Mouse (Mus musculus) MEL (cell line): ENCODE data around the gene Ppfibp2.

ENCODE experiments used
- CTCF ChIP-seq, 3 experiments: IDR thresholded peaks in 2 of 3; conservative IDR thresholded peaks in 1 of 3; 2 replicates each; pipeline ENCODE4 v1.5.1; 2011 to 2012; ENCODE audit warnings: low read length in 3 of 3, low read depth in 2 of 3, mild to moderate bottlenecking in 2 of 3, improper control_type of control experiment in 1 of 3, inconsistent platforms in 1 of 3, mixed read lengths in 1 of 3, moderate library complexity in 1 of 3; ENCODE audit not compliant: control insufficient read depth in 1 of 3, insufficient read depth in 1 of 3, poor library complexity in 1 of 3, severe bottlenecking in 1 of 3
- E2F4 ChIP-seq: IDR thresholded peaks from 2 replicates; pipeline ENCODE4 v1.6.1; 2011; ENCODE audit warnings: low read depth, low read length, improper control_type of control experiment, borderline replicate concordance
- EP300 ChIP-seq, 2 experiments: IDR thresholded peaks; 2 replicates each; pipeline ENCODE4 v1.6.1; 2011; ENCODE audit warnings: improper control_type of control experiment in 2 of 2, low read length in 2 of 2, low read depth in 1 of 2, mild to moderate bottlenecking in 1 of 2
- GABPA ChIP-seq: IDR thresholded peaks from 2 replicates; pipeline ENCODE4 v1.6.1; 2012; ENCODE audit warnings: low read depth, mild to moderate bottlenecking, inconsistent platforms, low read length, improper control_type of control experiment, moderate library complexity
- HCFC1 ChIP-seq: IDR thresholded peaks from 2 replicates; pipeline ENCODE4 v1.6.1; 2012; ENCODE audit warnings: low read depth, mild to moderate bottlenecking, inconsistent platforms, low read length, improper control_type of control experiment, moderate library complexity
- JUND ChIP-seq: IDR thresholded peaks from 2 replicates; pipeline ENCODE4 v1.6.1; 2011; ENCODE audit warnings: low read depth, mild to moderate bottlenecking, improper control_type of control experiment, low read length
- MAFK ChIP-seq: IDR thresholded peaks from 2 replicates; pipeline ENCODE4 v1.6.1; 2011; ENCODE audit warnings: low read depth, mild to moderate bottlenecking, low read length, improper control_type of control experiment, borderline replicate concordance
- MAZ ChIP-seq: IDR thresholded peaks from 2 replicates; pipeline ENCODE4 v1.6.1; 2012; ENCODE audit warnings: low read depth, mild to moderate bottlenecking, inconsistent platforms, low read length, improper control_type of control experiment
- MEF2A ChIP-seq: IDR thresholded peaks from 2 replicates; pipeline ENCODE4 v1.6.1; 2014; ENCODE audit warnings: low read depth, mild to moderate bottlenecking, inconsistent platforms, low read length, improper control_type of control experiment; ENCODE audit not compliant: poor library complexity, insufficient replicate concordance, severe bottlenecking; ENCODE audit errors: extremely low read depth
- NELFE ChIP-seq: IDR thresholded peaks from 2 replicates; pipeline ENCODE4 v1.6.1; 2011; ENCODE audit warnings: low read depth, low read length, improper control_type of control experiment
- NRF1 ChIP-seq: IDR thresholded peaks from 2 replicates; pipeline ENCODE4 v1.6.1; 2014; ENCODE audit warnings: low read depth, mild to moderate bottlenecking, inconsistent platforms, low read length, improper control_type of control experiment, moderate library complexity; ENCODE audit not compliant: poor library complexity, insufficient read depth, severe bottlenecking
- USF1 ChIP-seq: IDR thresholded peaks from 2 replicates; pipeline ENCODE4 v1.6.1; 2014; ENCODE audit warnings: low read depth, mild to moderate bottlenecking, inconsistent platforms, low read length, improper control_type of control experiment, moderate library complexity
- ZMIZ1 ChIP-seq: IDR thresholded peaks from 2 replicates; pipeline ENCODE4 v1.6.1; 2012; ENCODE audit warnings: low read depth, mild to moderate bottlenecking, inconsistent platforms, low read length, improper control_type of control experiment, moderate library complexity

DNA sequence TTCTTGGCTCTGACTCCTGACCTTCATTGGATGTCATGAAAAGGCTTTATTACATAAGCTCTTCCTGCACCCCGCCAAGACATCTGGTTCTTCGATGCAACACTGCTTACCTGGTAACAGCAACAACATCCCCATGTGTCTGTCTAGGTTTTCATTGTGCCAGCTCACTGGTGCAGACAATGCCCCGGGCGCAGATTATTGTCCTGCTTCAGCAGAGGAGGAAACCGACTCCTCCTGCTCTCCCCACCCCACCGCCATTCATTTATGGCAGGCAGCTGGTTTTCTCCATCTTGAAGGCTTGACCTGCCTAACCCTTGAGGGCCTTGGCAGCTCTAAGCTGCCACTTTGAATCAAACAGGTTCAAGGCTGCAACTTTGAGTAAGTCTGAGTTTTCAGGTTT is 7.9 kb downstream of the Ppfibp2 start:
- TF ChIP-seq E2F4 (no peak), CTCF (IDR thresholded peaks at IDR 0.05 in 2 of 3, conservative IDR thresholded peaks at IDR 0.05 in 1 of 3; ENCODE audit: control insufficient read depth in 1 of 3, insufficient read depth in 1 of 3, low read depth in 2 of 3, low read length in 3 of 3, poor library complexity in 1 of 3, severe bottlenecking in 1 of 3) (no peak), HCFC1 (no peak), MAFK (no peak), EP300 (IDR thresholded peaks at IDR 0.05; ENCODE audit: low read depth in 1 of 2, low read length in 2 of 2) (no peak), ZMIZ1 (no peak), MEF2A (no peak), GABPA (no peak), MAZ (no peak), NELFE (no peak), NRF1 (no peak), USF1 (no peak), JUND (no peak)
